Mouse (Mus musculus): Measurements from ENCODE around the gene Mrpl20. TPM values are rescaled to one million over a fixed set of nuclear protein-coding genes. Genes with fewer than 3 reads are reported as not detected.

Mrpl20 gene
- total RNA-seq, 2 experiments from 2014 or later = 39.0 to 52.7 TPM

DNA sequence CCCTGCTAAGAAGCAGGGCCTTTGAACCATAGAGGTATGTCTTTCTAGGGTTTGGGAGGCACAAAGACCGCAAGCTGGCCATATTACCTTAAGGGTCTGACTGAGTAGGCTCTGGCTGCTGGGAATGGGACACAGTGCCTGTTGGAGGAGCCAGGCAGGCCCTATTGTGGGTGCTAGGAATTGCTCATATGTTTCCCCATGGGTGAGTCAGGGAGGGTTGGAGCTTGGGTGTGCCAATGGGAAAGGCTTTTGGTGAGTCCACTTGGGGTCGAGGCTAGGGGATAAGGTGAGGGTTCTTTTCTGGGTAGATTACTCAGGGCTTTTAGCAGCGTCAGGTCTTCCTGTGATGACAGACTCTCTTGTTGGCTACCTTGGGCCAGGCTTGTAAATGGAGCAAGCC lies 48.7 kb downstream of the Mrpl20 start:
- no peak for TF ChIP-seq CTCF (IDR thresholded peaks at IDR 0.05)
- H3K27ac ChIP-seq = peak overlapping the region; percentile 98
- peak overlapping the region; percentile 42 for H3K4me3 ChIP-seq
- peak; percentile 10 for DNase-seq
- intact Hi-C loops (cut with DNase I) = no loop called here

DNA sequence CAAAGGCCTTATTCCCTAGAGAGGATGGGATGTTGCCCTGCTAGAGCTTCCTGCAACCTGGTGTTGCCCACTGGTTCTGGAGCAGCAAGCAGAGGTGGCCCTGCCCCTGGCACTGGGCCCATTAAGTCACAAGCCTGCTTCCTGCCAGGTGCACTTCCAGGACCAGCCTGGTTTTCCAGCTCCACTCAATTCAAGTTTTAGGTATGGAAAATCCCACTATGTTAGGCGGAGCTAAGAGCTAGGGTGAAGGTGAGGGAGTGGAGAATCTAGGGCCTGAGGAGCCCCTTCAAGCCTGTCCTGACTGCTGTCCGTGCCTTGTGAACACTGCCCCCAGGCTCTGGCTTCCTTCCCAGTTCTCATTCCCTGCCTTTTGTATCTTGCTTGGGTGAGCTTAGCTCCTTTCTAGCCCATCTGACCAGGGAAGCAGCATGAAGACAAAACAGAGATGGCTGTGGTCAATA lies 49.3 kb downstream of the Mrpl20 start:
- Histone ChIP-seq H3K27ac (peak overlapping the region; percentile 98), H3K4me3 (peak overlapping the region; percentile 42)
- TF ChIP-seq CTCF (IDR thresholded peaks at IDR 0.05) = no peak
- peak; percentile 54 for DNase-seq
- intact Hi-C loops (cut with DNase I) = loop anchor here (2.0 kb wide), 1 partner anchor 15 kb away; no protein-coding TSS in a partner anchor

DNA sequence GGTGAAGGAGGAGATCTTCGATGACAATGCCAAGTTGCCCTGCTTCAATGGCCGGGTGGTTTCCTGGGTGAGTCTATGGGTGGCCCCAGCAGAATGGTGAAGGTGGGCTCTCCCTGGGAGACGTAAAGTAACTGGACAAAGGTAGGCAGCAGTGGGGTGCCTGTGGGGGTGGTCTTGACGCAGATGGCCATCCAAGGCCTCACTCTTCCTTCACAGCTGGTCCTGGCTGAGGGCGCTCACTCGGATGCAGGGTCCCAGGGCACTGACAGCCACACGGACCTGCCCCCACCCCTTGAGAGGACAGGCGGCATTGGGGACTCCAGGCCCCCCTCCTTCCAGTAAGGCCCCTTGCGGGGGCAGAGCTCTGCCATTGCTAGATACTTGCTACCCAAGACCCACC lies 50.7 kb downstream of the Mrpl20 start:
- intact Hi-C loops (cut with DNase I) = loop anchor here (2.0 kb wide), 1 partner anchor 13 kb away; no protein-coding TSS in a partner anchor
- Histone ChIP-seq H3K27ac (no peak overlapping the region), H3K4me3 (no peak overlapping the region)
- no peak for TF ChIP-seq CTCF (IDR thresholded peaks at IDR 0.05)
- DNase-seq = peak; percentile 30

DNA sequence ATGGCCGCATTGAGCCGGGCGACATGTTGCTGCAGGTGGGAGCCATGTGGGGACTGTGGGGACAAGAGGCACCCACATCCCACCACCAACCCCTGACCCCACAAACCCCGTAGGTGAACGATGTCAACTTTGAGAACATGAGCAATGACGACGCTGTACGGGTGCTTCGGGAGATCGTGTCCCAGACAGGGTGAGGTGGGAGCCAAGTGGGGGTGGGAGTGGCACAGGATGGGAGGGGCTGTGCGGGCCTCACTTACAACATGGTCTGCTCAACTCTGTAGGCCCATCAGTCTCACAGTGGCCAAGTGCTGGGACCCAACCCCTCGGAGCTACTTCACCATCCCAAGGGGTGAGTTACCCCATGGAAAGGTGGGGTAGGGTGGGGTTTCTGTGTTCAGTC lies 52.3 kb downstream of the Mrpl20 start:
- DNase-seq = peak; percentile 22
- TF ChIP-seq CTCF (IDR thresholded peaks at IDR 0.05) = no peak
- no peak overlapping the region for H3K27ac ChIP-seq
- intact Hi-C loops (cut with DNase I) = no loop called here
- no peak overlapping the region for H3K4me3 ChIP-seq

DNA sequence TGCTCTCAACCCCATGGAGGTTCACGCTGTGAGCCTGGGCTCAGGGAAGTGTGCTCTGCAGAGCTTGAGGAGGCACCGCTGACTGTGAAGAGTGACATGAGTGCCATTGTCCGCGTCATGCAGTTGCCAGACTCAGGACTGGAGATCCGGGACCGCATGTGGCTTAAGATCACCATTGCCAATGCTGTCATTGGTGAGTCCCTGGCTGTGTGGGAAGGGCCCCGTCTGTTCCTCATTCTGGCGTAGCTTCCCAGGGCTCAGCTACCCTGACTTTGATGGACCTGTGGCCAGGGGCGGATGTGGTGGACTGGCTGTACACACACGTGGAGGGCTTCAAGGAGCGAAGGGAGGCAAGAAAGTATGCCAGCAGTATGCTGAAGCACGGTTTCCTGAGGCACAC lies 53.4 kb downstream of the Mrpl20 start:
- DNase-seq = peak; percentile 17
- H3K27ac ChIP-seq = no peak overlapping the region
- no peak for TF ChIP-seq CTCF (IDR thresholded peaks at IDR 0.05)
- no peak overlapping the region for H3K4me3 ChIP-seq
- intact Hi-C loops (cut with DNase I) = no loop called here

DNA sequence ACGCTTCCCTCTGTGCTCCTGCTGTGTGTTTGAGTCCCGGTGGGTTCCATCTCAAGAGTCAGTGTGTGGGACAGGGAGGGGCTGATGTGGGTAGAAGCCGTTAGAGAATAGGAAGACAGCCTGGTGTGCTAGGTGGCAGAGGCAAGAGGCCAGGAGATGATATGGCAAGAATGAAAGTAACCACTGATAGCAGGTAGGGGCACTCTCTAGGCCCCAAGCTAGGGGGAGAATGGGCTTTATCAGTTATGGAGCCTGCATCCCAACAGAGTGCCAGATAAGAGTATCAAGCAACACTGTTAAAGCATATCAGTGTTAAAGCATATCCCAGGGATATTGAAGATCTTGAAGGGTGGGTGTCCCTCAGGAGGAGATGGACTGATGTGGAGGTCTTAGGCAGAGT lies 54.2 kb downstream of the Mrpl20 start:
- no peak for TF ChIP-seq CTCF (IDR thresholded peaks at IDR 0.05)
- no peak overlapping the region for H3K4me3 ChIP-seq
- DNase-seq = no peak
- intact Hi-C loops (cut with DNase I) = no loop called here
- no peak overlapping the region for H3K27ac ChIP-seq

DNA sequence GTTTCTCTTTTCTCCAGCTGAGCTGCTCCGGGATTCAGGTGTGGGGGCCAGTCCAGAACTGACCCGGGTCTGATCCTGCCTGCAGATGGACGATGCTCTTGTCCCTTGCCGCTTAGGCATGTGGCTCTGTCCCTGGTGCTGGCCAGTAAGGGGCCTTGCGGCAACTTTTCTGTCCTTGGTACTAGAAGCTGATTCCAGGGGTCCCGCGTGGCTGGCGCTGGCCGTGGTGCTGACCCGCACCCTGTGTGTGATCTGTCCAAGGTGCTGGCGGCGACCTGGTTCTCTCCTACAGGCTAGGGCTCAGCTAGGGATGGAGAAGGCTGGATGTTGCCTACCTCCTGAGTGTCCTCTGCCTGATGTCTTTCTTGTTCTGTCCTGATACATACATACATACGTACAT lies 56.6 kb downstream of the Mrpl20 start:
- no peak overlapping the region for H3K4me3 ChIP-seq
- intact Hi-C loops (cut with DNase I) = no loop called here
- no peak for TF ChIP-seq CTCF (IDR thresholded peaks at IDR 0.05)

More for the DNA sequence above, 56.6 kb downstream of the Mrpl20 start:
- H3K27ac ChIP-seq = no peak overlapping the region
- DNase-seq = peak; percentile 24

Small RNA genes lying within 50 kb of the gene (microRNA-seq; reads per million reads assigned to microRNA genes)
- not detected for gene Gm27743

Other genes with a start within 250 kb of the Mrpl20 start
- gene Nadk, start 240.5 kb upstream of the Mrpl20 start, total RNA-seq (2021) = 10 to 100 TPM; 16.4 to 21.5 TPM
- gene Slc35e2, start 201.5 kb upstream of the Mrpl20 start, total RNA-seq (2021) = 1 to 10 TPM; 3.3 to 5.7 TPM
- 10 to 100 TPM; 28.4 to 32.0 TPM for gene Cdk11b, start 178.0 kb upstream of the Mrpl20 start, total RNA-seq (2021)
- gene Gm10563, start 157.5 kb upstream of the Mrpl20 start, total RNA-seq (2021) = not detected
- 1 to 10 TPM in 1 of 2 experiments, under 1 TPM in 1; 0.64 to 3.0 TPM for gene Mmp23, start 149.5 kb upstream of the Mrpl20 start, total RNA-seq (2021)
- gene Mib2, start 133.7 kb upstream of the Mrpl20 start, total RNA-seq (2021) = 10 to 100 TPM; 17.7 to 19.8 TPM
- gene Fndc10, start 108.5 kb upstream of the Mrpl20 start, total RNA-seq (2021) = 1 to 10 TPM; 1.0 to 1.5 TPM
- 10 to 100 TPM; 42.3 to 44.5 TPM for gene Ssu72, start 98.1 kb upstream of the Mrpl20 start, total RNA-seq (2021)
- under 1 TPM; 0.41 to 0.67 TPM for gene Tmem240, start 68.1 kb upstream of the Mrpl20 start, total RNA-seq (2021)
- 10 to 100 TPM; 25.4 to 35.3 TPM for gene Atad3a, start 41.8 kb upstream of the Mrpl20 start, total RNA-seq (2021)
- gene Vwa1, start 28.2 kb upstream of the Mrpl20 start, total RNA-seq (2021) = 1 to 10 TPM; 4.8 to 7.4 TPM
- gene Tmem88b, start 17.0 kb upstream of the Mrpl20 start, total RNA-seq (2021) = 1 to 10 TPM in 1 of 2 experiments, under 1 TPM in 1; 0.66 to 1.1 TPM
- gene Ankrd65, start 12.4 kb upstream of the Mrpl20 start, total RNA-seq (2021) = not detected
- 10 to 100 TPM; 26.4 to 27.0 TPM for gene Ccnl2, start 9.6 kb downstream of the Mrpl20 start, total RNA-seq (2021)
- gene Aurkaip1, start 28.4 kb downstream of the Mrpl20 start, total RNA-seq (2021) = 10 to 100 TPM; 74.0 to 89.8 TPM
- gene Mxra8, start 36.8 kb downstream of the Mrpl20 start, total RNA-seq (2021) = 10 to 100 TPM; 26.4 to 31.3 TPM
- 100 to 1,000 TPM; 116 to 122 TPM for gene Dvl1, start 44.5 kb downstream of the Mrpl20 start, total RNA-seq (2021)
- under 1 TPM; 0.11 to 0.23 TPM for gene Tas1r3, start 60.5 kb downstream of the Mrpl20 start, total RNA-seq (2021)
- 10 to 100 TPM; 13.6 to 18.0 TPM for gene Cptp, start 66.6 kb downstream of the Mrpl20 start, total RNA-seq (2021)
- gene Ints11, start 66.7 kb downstream of the Mrpl20 start, total RNA-seq (2021) = 10 to 100 TPM; 14.9 to 17.3 TPM
- 10 to 100 TPM; 10.5 to 13.4 TPM for gene Pusl1, start 88.9 kb downstream of the Mrpl20 start, total RNA-seq (2021)
- gene Acap3, start 88.9 kb downstream of the Mrpl20 start, total RNA-seq (2021) = 1 to 10 TPM; 7.5 to 8.0 TPM
- 10 to 100 TPM; 62.8 to 64.5 TPM for gene Ube2j2, start 141.0 kb downstream of the Mrpl20 start, total RNA-seq (2021)
- gene C1qtnf12, start 159.4 kb downstream of the Mrpl20 start, total RNA-seq (2021) = 10 to 100 TPM; 15.1 to 18.5 TPM
- gene B3galt6, start 189.8 kb downstream of the Mrpl20 start, total RNA-seq (2021) = 1 to 10 TPM in 1 of 2 experiments, under 1 TPM in 1; 0.92 to 2.0 TPM
- gene Sdf4, start 190.0 kb downstream of the Mrpl20 start, total RNA-seq (2021) = 10 to 100 TPM; 75.7 to 81.5 TPM
- gene Tnfrsf4, start 211.0 kb downstream of the Mrpl20 start, total RNA-seq (2021) = 1 to 10 TPM in 1 of 2 experiments, under 1 TPM in 1; 0.75 to 2.1 TPM
- not detected for gene Tnfrsf18, start 223.3 kb downstream of the Mrpl20 start, total RNA-seq (2021)

Data from gastrocnemius, adult 2 months (tissue).